Mouse (Mus musculus) embryo, embryonic 10 days (tissue): Measurements from ENCODE around the gene Ppp2r5a.

Source experiments
- DNase-seq: peaks from one replicate; pipeline ENCODE4 v3.0.0-alpha.2; 2015; ENCODE audit warnings: low spot score

Ppp2r5a gene

DNA sequence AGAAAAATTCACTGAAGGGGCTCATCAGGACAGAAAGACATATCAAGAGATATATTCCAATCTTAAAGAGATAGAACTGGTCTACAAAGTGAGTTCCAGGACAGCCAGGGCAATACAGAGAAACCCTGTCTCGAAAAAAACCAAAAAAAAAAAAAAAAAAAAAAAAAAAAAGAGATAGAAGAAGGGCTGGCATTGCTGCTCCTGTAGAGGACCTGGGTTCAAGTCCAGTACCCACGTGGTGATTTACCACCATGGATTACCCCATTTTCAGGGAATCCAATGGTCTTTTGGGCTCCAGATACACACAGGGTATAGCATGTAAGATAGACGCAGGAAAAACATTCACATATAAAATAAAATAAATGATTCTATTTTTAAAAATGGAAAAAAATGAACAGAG, 22.2 kb downstream of the Ppp2r5a start:
- DNase-seq: no peak

- DNase-seq: no peak
These were observed 25.0 kb downstream of the Ppp2r5a start for GRCm38 (mm10) chr1:191378080-191378479.

- no peak for DNase-seq
These were observed 27.5 kb downstream of the Ppp2r5a start for GRCm38 (mm10) chr1:191375644-191375998.

GRCm38 (mm10) chr1:191374993-191375643, 28.0 kb downstream of the Ppp2r5a start:
- DNase-seq: no peak

DNA sequence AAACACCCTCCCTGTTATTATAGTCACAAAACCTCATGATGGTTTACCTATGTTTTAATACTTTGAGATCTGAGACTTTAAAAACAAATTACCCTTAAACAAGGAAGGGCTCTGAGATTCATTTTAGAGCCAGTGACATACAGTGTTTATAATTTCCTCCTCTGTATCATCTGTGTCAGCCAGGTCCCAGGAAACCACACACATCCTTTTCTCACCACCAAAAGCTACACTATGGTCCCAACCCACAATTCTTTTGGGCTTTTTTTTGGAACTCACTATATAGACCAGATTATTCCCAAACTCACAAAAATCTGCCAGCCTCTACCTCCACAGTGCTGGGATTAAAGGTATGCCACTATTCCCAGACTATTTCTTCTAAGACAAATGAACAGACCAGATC, 33.9 kb downstream of the Ppp2r5a start:
- DNase-seq: no peak

DNA sequence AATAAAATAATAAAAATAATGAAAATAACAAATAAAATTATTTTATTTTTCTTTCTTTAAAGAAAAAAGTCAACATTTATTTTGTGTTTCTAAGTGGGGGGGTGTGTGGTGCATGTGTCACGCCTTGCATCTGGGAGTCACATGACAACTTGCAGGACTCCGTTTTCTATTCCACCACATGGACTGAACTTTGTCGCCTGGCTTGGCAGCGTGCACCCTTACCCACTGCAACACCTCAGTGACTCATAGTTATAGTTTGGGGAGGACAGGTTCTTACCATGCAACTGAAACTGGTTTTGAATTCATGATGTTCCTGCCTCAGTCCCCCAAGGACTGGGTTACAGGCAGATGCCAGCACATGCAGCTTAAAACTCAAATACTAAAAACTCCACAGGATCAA, 34.9 kb downstream of the Ppp2r5a start:
- no peak for DNase-seq

GRCm38 (mm10) chr1:191364477-191364876, 38.6 kb downstream of the Ppp2r5a start:
- DNase-seq: peak; percentile 60

DNA sequence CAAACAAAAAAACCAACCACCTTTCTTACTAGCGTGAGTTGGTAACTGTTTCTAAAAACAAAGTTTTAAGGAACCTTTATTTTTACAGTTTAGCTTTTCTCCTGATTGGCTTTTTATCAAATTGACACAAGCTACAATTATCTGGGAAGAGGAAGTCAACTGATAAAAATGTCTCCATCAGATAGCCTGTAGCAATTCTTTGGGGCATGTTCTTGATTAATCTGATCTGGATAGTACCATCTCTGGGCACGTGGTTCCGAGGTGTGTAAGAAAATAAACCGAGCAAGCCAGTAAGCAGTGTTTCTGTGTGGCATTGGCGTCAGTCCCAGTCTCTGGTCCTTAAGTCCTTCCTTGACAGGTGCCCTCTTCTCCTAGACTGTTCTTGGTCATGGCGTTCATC, 40.7 kb downstream of the Ppp2r5a start:
- DNase-seq: no peak

- no peak for DNase-seq
These were observed 43.6 kb downstream of the Ppp2r5a start for GRCm38 (mm10) chr1:191359478-191359877.

DNA sequence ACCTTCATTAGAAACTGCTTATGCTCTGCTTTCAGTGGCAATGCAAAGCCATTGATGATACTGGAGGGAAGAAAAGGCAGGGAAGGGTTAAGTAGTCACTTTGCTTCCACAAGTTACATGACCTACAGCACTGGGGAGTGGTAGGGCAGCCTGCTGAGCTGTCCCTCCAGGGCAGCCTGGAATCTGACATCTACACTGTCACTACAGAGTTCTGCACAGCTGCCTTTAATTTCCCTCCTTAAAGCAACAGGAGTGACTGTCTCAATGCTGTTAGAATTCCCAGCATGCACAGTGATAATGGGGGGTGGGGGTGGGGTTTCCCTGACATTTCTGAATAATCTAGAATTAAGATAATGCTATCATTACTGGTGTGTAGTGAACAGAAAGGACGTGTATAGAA, 46.1 kb downstream of the Ppp2r5a start:
- peak; percentile 44 for DNase-seq

GRCm38 (mm10) chr1:191353836-191354235, 49.2 kb downstream of the Ppp2r5a start:
- DNase-seq: no peak

DNA sequence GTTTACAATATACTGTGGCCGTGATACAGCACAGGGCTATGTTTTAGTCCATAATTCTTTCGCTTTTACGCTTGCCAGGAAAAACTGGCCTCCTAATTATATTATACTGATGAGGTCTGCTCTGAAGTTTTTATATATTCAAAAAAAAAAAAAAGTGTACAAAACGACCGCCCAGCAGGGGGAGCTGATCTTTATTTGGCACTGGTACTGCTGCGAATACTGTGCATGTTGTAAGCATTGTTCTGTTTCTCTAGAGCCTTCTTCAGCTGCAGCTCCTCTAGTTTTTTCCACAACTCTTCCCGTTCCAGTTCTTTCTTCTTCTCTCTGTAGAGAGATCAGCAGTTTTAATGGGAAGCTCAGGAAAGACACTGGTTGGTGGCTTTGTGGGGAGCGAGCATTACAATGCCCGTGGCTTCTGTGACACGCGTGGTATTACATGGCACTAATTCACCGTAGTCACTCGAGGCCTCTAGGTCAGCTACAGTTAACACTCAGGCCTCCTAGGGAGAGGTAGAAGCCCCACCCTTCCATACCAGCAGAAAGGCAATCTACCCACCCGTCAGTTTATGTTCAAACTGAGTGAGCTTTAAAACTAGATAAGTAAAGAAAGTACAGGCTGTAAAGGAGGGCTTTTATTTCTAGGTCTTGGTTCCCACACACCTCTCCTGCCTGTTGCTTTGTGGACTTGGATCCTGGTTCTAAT, 50.1 kb downstream of the Ppp2r5a start:
- DNase-seq: peak; percentile 71

DNA sequence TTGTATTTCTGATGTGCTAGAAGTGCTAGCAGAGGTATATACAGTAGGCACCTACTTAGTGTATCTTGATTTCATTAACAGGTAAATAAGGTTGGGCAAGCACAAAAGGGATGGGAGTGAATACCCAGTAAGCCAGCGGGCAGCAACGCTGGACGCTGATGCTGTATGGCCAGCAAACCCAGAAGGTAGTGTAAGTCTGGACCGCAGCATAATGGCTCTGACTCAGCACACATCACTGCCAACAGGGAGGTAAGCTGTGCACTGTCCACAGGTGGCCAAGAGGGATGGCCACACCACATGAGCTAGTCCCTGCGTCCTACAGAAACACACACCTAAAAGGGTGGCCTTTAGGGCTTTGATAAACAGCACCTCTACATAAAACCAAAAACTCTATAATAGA, 52.7 kb downstream of the Ppp2r5a start:
- DNase-seq: no peak

- DNase-seq: no peak
These were observed 53.5 kb downstream of the Ppp2r5a start for GRCm38 (mm10) chr1:191349486-191350037.

GRCm38 (mm10) chr1:191348996-191349395, 54.1 kb downstream of the Ppp2r5a start:
- no peak for DNase-seq

GRCm38 (mm10) chr1:191348592-191348991, 54.5 kb downstream of the Ppp2r5a start:
- no peak for DNase-seq

GRCm38 (mm10) chr1:191347602-191348001, 55.5 kb downstream of the Ppp2r5a start:
- no peak for DNase-seq

DNA sequence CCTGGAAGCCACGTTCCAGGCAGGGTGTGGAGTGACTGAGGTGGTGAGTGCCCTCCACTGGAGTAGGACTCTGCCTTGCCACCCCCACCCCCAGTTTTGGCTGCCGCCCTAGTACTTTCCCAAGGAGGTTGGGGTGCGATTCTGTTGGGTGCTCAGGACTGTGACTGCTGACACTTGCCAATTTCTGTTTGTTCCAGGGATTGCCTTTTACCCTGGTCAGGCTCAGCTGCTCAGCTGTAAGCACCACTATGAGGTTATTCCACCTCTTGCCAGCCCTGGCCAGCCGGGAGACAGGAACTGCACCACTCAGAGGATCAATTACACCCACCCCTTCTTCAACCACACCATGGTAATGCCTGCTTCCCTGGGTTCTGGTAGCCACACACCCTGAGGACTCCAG, 62.5 kb downstream of the Ppp2r5a start:
- DNase-seq: no peak

GRCm38 (mm10) chr1:191339876-191340275, 63.2 kb downstream of the Ppp2r5a start:
- no peak for DNase-seq

GRCm38 (mm10) chr1:191334500-191334899, 68.6 kb downstream of the Ppp2r5a start:
- no peak for DNase-seq

- no peak for DNase-seq
These were observed 72.7 kb downstream of the Ppp2r5a start for GRCm38 (mm10) chr1:191330356-191330755.

- no peak for DNase-seq
These were observed 75.0 kb downstream of the Ppp2r5a start for GRCm38 (mm10) chr1:191328019-191328441.

- no peak for DNase-seq
These were observed 75.8 kb downstream of the Ppp2r5a start for GRCm38 (mm10) chr1:191327258-191327657.
